Mouse (Mus musculus) frontal cortex, adult 2 months (tissue): ENCODE measurements around the gene Wnt10b. TPM values are rescaled to one million over a fixed set of nuclear protein-coding genes. Genes with fewer than 3 reads are reported as not detected.
"Not testable (repeated sequence)": the region's sequence is repeated elsewhere in the genome, so short reads cannot be mapped to it uniquely, and the experiment has no call there.

ENCODE experiments used
- DNase-seq, 2 experiments: peaks; one replicate each; pipeline ENCODE4 v3.0.0; 2022; ENCODE audit warnings: low spot score in 1 of 2; ENCODE audit errors: extremely low spot score in 1 of 2
- polyA plus RNA-seq: library from polyadenylated mRNA; depleted of rRNA; stranded (reverse); fragments of >200 nt; gene quantifications from 2 replicates; pipeline ENCODE4 v1.2.3, GENCODE M21; 2012

Wnt10b gene
- polyA plus RNA-seq, 1 experiment = 6.3 TPM

- no peak for DNase-seq
Measured at GRCm38 (mm10) chr15:98775533-98775932, 2.4 kb downstream of the Wnt10b start.

DNA sequence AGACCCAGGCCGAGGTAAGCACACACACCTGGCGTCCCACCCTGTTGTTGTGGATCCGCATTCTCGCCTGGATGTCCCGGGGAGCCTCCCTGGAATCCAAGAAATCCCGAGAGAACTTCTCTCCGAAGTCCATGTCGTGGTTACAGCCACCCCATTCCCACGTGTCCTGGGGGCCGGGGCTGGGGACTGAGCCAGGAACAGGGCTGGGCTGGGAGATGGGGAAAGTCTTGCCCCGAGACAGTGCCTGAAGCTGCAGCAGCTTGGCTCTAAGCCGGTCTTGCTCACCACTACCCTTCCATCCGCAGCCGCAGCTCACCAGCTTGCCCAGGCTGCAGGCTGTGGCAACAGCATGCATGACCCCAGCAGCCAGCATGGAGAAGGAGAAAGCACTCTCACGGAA, 3.9 kb downstream of the Wnt10b start:
- no peak for DNase-seq

- DNase-seq = no peak
Measured at GRCm38 (mm10) chr15:98772511-98773211, 5.3 kb downstream of the Wnt10b start.

GRCm38 (mm10) chr15:98771813-98772425, 6.0 kb downstream of the Wnt10b start:
- DNase-seq = no peak

- no peak for DNase-seq
Measured at GRCm38 (mm10) chr15:98768259-98768658, 9.7 kb downstream of the Wnt10b start.

DNA sequence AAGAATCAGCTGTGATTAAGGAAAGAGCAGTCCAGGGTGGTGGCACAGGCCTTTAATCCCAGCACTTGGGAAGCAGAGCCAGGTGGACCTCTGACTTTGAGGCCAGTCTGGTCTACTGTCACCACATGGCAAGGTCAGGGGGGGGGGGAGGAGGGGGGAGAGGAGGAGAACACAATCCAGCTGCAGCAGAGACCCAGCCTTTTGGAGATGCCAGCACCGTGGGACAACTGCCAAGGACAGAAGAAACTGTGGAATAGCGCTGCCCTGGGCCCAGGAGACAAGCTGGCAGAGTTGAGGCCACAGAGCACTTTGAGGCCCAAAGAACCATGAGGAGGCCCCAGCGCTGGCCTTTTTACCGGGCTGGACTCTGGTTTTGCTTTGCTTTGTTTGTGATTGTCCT, 12.0 kb downstream of the Wnt10b start:
- DNase-seq = no peak

- peak; percentile 93 to 97 for DNase-seq
Measured at GRCm38 (mm10) chr15:98762670-98763529, 15.1 kb downstream of the Wnt10b start, which contains the start of gene Arf3. Gene Arf3, minus strand, starts transcription at chr15:98763214.

DNA sequence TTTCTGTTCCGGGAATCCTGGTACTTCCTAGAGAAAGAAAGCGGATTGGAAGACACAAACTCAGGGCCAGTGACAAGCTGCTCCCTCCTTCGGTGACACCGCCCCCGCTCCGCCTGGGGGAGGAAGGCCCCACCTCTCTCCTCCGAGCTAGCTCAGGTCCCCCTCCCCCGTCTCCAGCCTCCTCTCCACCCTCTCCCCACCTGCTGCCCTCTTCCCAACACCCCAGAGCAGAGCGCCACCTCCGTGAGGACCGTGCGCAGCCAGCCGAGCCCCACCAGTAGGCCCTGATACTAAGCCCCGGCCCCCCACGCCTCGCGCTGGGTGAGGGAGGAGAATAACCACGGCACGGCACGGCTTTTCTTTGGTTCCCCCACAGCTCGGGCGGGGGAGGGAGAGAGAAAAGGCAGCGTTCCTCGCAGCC, 15.7 kb downstream of the Wnt10b start:
- DNase-seq = peak; percentile 61 to 78

- no peak for DNase-seq
Measured at GRCm38 (mm10) chr15:98754125-98754524, 23.8 kb downstream of the Wnt10b start.

- no peak for DNase-seq
Measured at GRCm38 (mm10) chr15:98753021-98753423, 24.9 kb downstream of the Wnt10b start.

DNA sequence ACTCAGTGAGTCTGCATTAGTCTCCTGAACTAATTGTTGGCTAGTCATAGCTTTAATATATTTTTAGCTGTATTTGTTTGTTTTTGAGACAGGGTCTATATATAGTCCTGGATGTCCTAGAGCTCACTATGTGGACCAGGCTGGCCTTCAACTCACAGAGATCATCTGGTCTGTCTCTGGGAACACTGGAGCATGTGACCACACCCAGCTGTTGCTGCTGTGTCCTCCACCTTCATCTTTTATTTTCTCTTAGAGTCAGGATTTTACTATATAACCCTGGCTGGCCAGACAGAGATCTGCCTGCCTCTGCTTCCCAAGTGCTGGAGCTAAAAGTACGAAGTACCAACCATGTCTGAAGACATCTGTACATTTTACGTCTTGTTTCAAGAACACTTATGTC, 28.9 kb downstream of the Wnt10b start:
- no peak for DNase-seq

DNA sequence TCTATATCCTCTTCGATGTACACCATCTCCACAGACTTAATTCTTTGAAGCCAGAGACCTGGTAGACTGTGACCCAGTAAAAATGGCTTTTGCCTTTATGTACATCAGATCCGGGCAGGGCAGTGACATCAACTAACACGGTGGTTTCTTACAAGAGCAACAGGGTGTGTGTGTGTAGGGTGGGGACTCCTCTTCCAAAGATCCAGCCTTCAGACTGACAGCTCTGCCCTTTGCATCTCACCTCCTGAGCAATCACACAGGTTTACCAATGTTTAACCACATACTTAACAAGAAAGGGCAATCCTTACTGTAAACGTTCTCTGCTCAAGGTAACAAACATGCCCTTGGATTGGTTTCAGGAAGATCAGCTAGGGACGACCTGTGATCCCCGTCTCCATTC, 30.7 kb downstream of the Wnt10b start:
- no peak for DNase-seq

DNA sequence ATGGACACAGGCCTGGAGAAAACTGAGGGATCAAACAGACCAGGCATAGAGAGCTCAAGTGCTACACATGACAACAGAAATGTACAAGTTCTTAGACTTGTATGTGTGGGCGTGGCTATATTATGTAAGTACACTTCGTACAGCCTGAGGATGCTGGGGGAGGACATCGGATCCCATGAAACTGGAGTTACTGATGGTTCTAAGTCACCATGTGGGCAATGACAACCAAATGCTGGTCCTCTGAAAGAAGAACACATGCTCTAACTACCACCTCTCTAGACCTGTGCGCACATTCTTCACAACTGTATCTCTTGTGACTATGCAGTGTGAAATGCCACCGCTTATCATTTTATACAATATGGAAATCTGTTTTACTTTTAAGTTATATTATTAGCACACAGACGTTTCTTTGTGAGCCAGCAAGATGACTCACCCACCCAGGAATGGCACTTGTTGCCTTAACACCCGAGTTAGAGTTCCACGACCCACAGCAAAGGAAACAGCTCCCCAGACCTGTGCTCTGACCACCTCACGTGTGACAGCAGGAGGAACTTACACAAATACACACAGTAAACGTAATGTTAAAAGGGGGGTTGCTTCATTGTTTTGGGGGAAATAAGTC, 31.5 kb downstream of the Wnt10b start:
- DNase-seq = peak in 1 of 2 experiments; percentile 67

- not testable (repeated sequence) for DNase-seq
Measured at GRCm38 (mm10) chr15:98743863-98744262, 34.1 kb downstream of the Wnt10b start.

DNA sequence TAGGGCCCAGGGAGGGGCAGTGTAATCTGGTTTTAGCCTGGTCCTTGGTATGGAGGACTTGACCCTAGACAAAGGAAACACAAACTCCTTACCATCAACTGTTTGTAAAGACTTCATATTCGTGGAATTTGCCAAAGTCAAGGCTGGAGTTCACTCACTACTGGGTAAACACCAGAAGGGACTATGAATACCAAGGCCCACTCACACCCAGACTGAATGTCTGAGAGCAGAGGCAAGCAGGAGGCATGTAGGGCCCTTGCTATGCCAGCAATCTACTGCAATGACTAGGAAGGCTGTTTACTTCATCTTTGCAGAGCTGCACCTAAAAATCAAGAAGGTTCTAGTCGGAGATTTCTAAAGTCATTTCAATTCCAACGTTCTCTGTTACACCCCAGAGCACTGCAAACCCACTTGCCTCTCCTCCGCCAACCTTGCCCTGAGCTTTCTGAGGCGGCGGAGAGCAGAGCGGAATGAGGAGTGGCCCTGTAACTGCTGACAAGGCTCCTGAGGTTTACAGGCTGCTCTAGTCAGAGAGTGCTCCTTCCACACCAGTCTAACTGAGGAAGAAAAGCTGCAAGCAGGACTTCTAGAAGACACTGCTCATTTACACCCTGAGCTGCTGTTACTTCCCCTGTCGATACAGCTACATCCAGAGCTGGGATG, 35.1 kb downstream of the Wnt10b start:
- DNase-seq = no peak

DNA sequence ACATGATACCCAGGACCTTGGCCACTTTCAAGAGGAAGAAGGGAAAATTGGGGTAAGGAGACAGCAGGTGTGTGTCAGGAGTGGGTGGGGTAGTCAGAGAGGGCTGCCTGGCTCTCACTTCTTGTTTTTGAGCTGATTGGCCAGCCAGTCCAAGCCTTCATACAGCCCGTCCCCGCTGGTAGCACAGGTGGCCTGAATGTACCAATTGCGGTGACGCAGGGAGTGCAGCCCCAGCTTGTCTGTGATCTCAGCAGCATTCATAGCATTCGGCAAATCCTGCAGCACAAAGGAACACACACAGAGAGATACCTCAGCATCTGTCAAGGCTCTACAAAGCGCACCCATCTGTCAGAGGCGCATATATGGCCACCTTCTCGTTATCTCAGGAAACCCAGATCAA, 37.7 kb downstream of the Wnt10b start:
- no peak for DNase-seq

GRCm38 (mm10) chr15:98738796-98739195, 39.2 kb downstream of the Wnt10b start:
- DNase-seq = no peak

DNA sequence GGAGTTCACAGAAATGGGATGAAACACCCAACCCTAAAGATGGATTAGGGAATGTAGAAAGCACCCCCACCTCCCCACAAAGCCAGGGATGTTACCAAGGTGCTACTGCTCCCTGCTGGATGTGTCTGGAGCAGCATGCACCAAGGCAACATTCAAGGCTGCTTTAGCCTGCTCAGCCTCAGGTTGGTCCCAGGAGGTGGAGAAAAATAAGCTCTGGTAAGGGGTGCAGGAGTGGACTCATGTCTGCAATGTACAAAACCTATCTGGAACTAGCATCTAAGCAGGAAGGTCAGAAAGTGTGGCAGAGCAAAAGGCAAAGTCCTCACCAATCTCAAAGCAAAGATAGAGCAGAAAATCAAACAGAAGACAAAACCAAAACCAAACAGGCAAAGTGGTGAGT, 40.1 kb downstream of the Wnt10b start:
- peak in 1 of 2 experiments; percentile 66 for DNase-seq

DNA sequence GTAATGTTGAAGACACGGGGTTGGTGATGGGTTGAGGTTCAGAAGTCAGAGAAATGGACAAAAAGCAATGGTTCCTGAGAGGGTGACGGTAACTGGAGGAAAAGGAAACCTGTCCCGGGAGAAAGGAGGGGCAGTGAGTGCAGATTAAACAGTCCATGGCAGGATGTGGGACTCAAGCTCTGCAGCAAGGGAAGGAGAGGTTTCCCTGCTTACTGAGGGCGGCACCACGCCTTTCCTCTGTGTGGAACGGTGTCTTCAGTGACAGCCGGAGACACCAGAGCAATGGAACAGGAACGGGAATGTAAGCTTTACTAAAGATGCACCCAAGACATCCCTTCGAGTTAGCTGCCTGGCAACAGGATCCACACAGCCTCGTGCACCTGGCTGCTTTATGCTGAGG, 41.4 kb downstream of the Wnt10b start:
- no peak for DNase-seq

- DNase-seq = no peak
Measured at GRCm38 (mm10) chr15:98733976-98734566, 43.9 kb downstream of the Wnt10b start.
